Mouse (Mus musculus) layer of hippocampus, adult 18-20 months (tissue): ENCODE results near the gene Kctd20. TPM values are rescaled to one million over a fixed set of nuclear protein-coding genes. Genes with fewer than 3 reads are reported as not detected.

ENCODE experiments used
- DNase-seq, 2 experiments: peaks; one replicate each; pipeline ENCODE4 v3.0.0; 2022; ENCODE audit warnings: low spot score in 2 of 2
- total RNA-seq, 2 experiments: library from RNA; stranded (reverse); gene quantifications; 2 replicates each; pipeline ENCODE4 v1.2.3; 2021

Gene Kctd20
- total RNA-seq, 2 experiments from 2014 or later, result 56.9 to 70.4 TPM

GRCm38 (mm10) chr17:28931436-28932211, 20.1 kb upstream of the Kctd20 start:
- no peak for DNase-seq

- DNase-seq, result no peak
Measured at GRCm38 (mm10) chr17:28932274-28932673, 19.5 kb upstream of the Kctd20 start.

- DNase-seq, result no peak
Measured at GRCm38 (mm10) chr17:28934120-28934916, 17.4 kb upstream of the Kctd20 start.

GRCm38 (mm10) chr17:28936133-28936532, 15.6 kb upstream of the Kctd20 start:
- DNase-seq, result no peak

- peak in 1 of 2 experiments; percentile 24 for DNase-seq
Measured at GRCm38 (mm10) chr17:28936622-28937345, 15.0 kb upstream of the Kctd20 start.

- no peak for DNase-seq
Measured at GRCm38 (mm10) chr17:28940776-28941555, 10.8 kb upstream of the Kctd20 start.

- no peak for DNase-seq
Measured at GRCm38 (mm10) chr17:28942101-28942500, 9.6 kb upstream of the Kctd20 start.

GRCm38 (mm10) chr17:28943740-28944139, 8.0 kb upstream of the Kctd20 start, which contains the start of gene Pxt1:
Pxt1 (minus strand) TSS chr17:28943840.
- no peak for DNase-seq

- no peak for DNase-seq
Measured at GRCm38 (mm10) chr17:28944481-28944880, 7.3 kb upstream of the Kctd20 start.

GRCm38 (mm10) chr17:28947011-28947939, 4.5 kb upstream of the Kctd20 start:
- no peak for DNase-seq

GRCm38 (mm10) chr17:28948661-28949060, 3.1 kb upstream of the Kctd20 start:
- peak in 1 of 2 experiments; percentile 67 for DNase-seq

- DNase-seq, result no peak
Measured at GRCm38 (mm10) chr17:28950751-28951150, 999 bp upstream of the Kctd20 start.

- DNase-seq, result no peak
Measured at GRCm38 (mm10) chr17:28953251-28953650, 1.5 kb downstream of the Kctd20 start.

- DNase-seq, result no peak
Measured at GRCm38 (mm10) chr17:28954416-28954815, 2.7 kb downstream of the Kctd20 start.

GRCm38 (mm10) chr17:28960597-28960996, 8.8 kb downstream of the Kctd20 start:
- peak in 1 of 2 experiments; percentile 46 for DNase-seq

- DNase-seq, result no peak
Measured at GRCm38 (mm10) chr17:28961596-28961995, 9.8 kb downstream of the Kctd20 start.

- DNase-seq, result no peak
Measured at GRCm38 (mm10) chr17:28967021-28967610, 15.4 kb downstream of the Kctd20 start.

- no peak for DNase-seq
Measured at GRCm38 (mm10) chr17:28970122-28970521, 18.4 kb downstream of the Kctd20 start.

- DNase-seq, result no peak
Measured at GRCm38 (mm10) chr17:28979091-28979490, 27.3 kb downstream of the Kctd20 start.
